Mouse (Mus musculus) right cerebral cortex, postnatal 10 days (tissue): ENCODE measurements at regions not wholly inside any gene's neighbourhood (a gene's known extent, or its start where the extent isn't known, plus 50 kb on each side); places are given as distances from the start of the nearest gene placed in this dataset.

Experiments used
- DNase-seq, 2 experiments: peaks; one replicate each; pipeline ENCODE4 v3.0.0; 2021; ENCODE audit warnings: low spot score in 2 of 2

- no peak for DNase-seq
These were observed 359.8 kb downstream of the Rnd3 start for GRCm38 (mm10) chr2:50789051-50789651.

GRCm38 (mm10) chr2:50772101-50772500, 376.8 kb downstream of the Rnd3 start:
- DNase-seq = no peak

GRCm38 (mm10) chr2:50759016-50759415, 389.9 kb downstream of the Rnd3 start:
- DNase-seq = no peak

GRCm38 (mm10) chr2:50757837-50758541, 390.9 kb downstream of the Rnd3 start:
- DNase-seq = no peak

- DNase-seq = no peak
These were observed 393.1 kb downstream of the Rnd3 start for GRCm38 (mm10) chr2:50755616-50756450.

- DNase-seq = no peak
These were observed 393.8 kb downstream of the Rnd3 start for GRCm38 (mm10) chr2:50755160-50755559.

GRCm38 (mm10) chr2:50752408-50752807, 396.5 kb downstream of the Rnd3 start:
- no peak for DNase-seq

- DNase-seq = no peak
These were observed 398.1 kb downstream of the Rnd3 start for GRCm38 (mm10) chr2:50750799-50751198.

- DNase-seq = no peak
These were observed 404.2 kb downstream of the Rnd3 start for GRCm38 (mm10) chr2:50744625-50745214.

GRCm38 (mm10) chr2:50743785-50744258, 405.1 kb downstream of the Rnd3 start:
- no peak for DNase-seq

GRCm38 (mm10) chr2:50742421-50742820, 406.5 kb downstream of the Rnd3 start:
- no peak for DNase-seq

- no peak for DNase-seq
These were observed 407.6 kb downstream of the Rnd3 start for GRCm38 (mm10) chr2:50741337-50741736.

GRCm38 (mm10) chr2:50739599-50739979, 409.3 kb downstream of the Rnd3 start:
- no peak for DNase-seq

- DNase-seq = no peak
These were observed 409.8 kb downstream of the Rnd3 start for GRCm38 (mm10) chr2:50738936-50739598.

- DNase-seq = no peak
These were observed 411.2 kb downstream of the Rnd3 start for GRCm38 (mm10) chr2:50737706-50738105.

GRCm38 (mm10) chr2:50735029-50735428, 413.9 kb downstream of the Rnd3 start:
- no peak for DNase-seq

- DNase-seq = no peak
These were observed 410.1 kb upstream of the Mmadhc start for GRCm38 (mm10) chr2:50706652-50707051.

- no peak for DNase-seq
These were observed 407.7 kb upstream of the Mmadhc start for GRCm38 (mm10) chr2:50704297-50704696.

GRCm38 (mm10) chr2:50702584-50703450, 406.2 kb upstream of the Mmadhc start:
- DNase-seq = no peak

GRCm38 (mm10) chr2:50698841-50699240, 402.2 kb upstream of the Mmadhc start:
- no peak for DNase-seq

GRCm38 (mm10) chr2:50696575-50696974, 400.0 kb upstream of the Mmadhc start:
- DNase-seq = no peak
